Mouse (Mus musculus) midbrain, embryonic 14.5 days (tissue): Measurements from ENCODE around the gene Igf2bp1. TPM values are rescaled to one million over a fixed set of nuclear protein-coding genes. Genes with fewer than 3 reads are reported as not detected.
"Not testable (repeated sequence)": the region's sequence is repeated elsewhere in the genome, so short reads cannot be mapped to it uniquely, and the experiment has no call there.

Experiments used
- ATAC-seq: fragments of 200-750 bp; cut with Nextera tagmentation; 2 replicates; pipeline ENCODE4 v1.8.0; 2017; ENCODE audit warnings: moderate number of reproducible peaks, moderate library complexity; ENCODE audit not compliant: low FRiP score, low TSS enrichment
- DNase-seq: peaks from one replicate; pipeline ENCODE4 v3.0.0-alpha.2; 2015
- H3K27ac ChIP-seq: fragments of 300-500 bp; sonication (generic); replicated peaks from 2 replicates; pipeline ENCODE4 v1.5.1; 2014; ENCODE audit warnings: mild to moderate bottlenecking, low read depth, low read length, moderate library complexity
- H3K27me3 ChIP-seq: fragments of 300-500 bp; sonication (generic); 2 replicates; pipeline ENCODE4 v1.6.1; 2014; ENCODE audit warnings: low read length, control low read depth, mixed read lengths; ENCODE audit not compliant: control insufficient read depth, insufficient read depth
- H3K36me3 ChIP-seq: fragments of 300-500 bp; sonication (generic); 2 replicates; pipeline ENCODE4 v1.6.1; 2014; ENCODE audit warnings: low read length, control low read depth; ENCODE audit not compliant: control insufficient read depth, insufficient read depth
- H3K4me1 ChIP-seq: fragments of 300-500 bp; sonication (generic); 2 replicates; pipeline ENCODE4 v1.6.1; 2014; ENCODE audit warnings: mild to moderate bottlenecking, antibody characterized with exemption, low read length, control low read depth; ENCODE audit not compliant: control insufficient read depth, insufficient read depth
- H3K4me2 ChIP-seq: fragments of 300-500 bp; sonication (generic); 2 replicates; pipeline ENCODE4 v1.6.1; 2014; ENCODE audit warnings: mild to moderate bottlenecking, low read length, moderate library complexity
- H3K4me3 ChIP-seq: fragments of 300-500 bp; sonication (generic); replicated peaks from 2 replicates; pipeline ENCODE4 v1.5.1; 2014; ENCODE audit warnings: low read depth, low read length
- H3K9ac ChIP-seq: fragments of 300-500 bp; sonication (generic); replicated peaks from 2 replicates; pipeline ENCODE4 v1.6.1; 2014; ENCODE audit warnings: mild to moderate bottlenecking, low read length, moderate library complexity
- H3K9me3 ChIP-seq: fragments of 300-500 bp; sonication (generic); 2 replicates; pipeline ENCODE4 v1.6.1; 2016; ENCODE audit warnings: low read length, control low read depth, mixed read lengths; ENCODE audit not compliant: control insufficient read depth
- WGBS: fragments of 180-500 bp; shearing (Covaris S2); extraction: QIAGEN DNeasy Blood & Tissue Kit; methylation state at CpG from one replicate; pipeline ENCODE4 v1.1.7; 2014; 5-methylcytosine and 5-hydroxymethylcytosine counted together
- polyA plus RNA-seq: library from polyadenylated mRNA; unstranded; fragments of >200 nt; fragmentation: Nextera tagmentation; extraction: Ambion mirVana; gene quantifications from 2 replicates; pipeline ENCODE4 v1.2.1, GENCODE M21; 2014

The Igf2bp1 gene
- polyA plus RNA-seq, 1 experiment from 2014 or later: 11.1 TPM

- no peak for DNase-seq
- 96% methylated on average over 5 of the region's 5 CpGs for WGBS
- ATAC-seq: no peak
These were observed 79.8 kb downstream of the Igf2bp1 start for GRCm38 (mm10) chr11:95925976-95926375.

GRCm38 (mm10) chr11:95924215-95924614 is 81.5 kb downstream of the Igf2bp1 start:
- no peak overlapping the region for H3K9ac ChIP-seq
- ATAC-seq (no peak), DNase-seq (no peak)
- no peaks in the 10 kb centered on the region for H3K36me3 ChIP-seq
- H3K27me3 ChIP-seq: no peaks in the 10 kb centered on the region; the same call in 1 of the 2 replicates
- WGBS: 8% methylated on average over 2 of the region's 2 CpGs
- no peaks in the 10 kb centered on the region for H3K9me3 ChIP-seq
- H3K4me3 ChIP-seq: no peak overlapping the region
- no peaks in the 10 kb centered on the region for H3K4me1 ChIP-seq
- H3K4me2 ChIP-seq: no peak overlapping the region
- no peak overlapping the region for H3K27ac ChIP-seq

More at GRCm38 (mm10) chr11:95925976-95926375, 79.8 kb downstream of the Igf2bp1 start:
- H3K27ac ChIP-seq: no peak overlapping the region
- no peaks in the 10 kb centered on the region for H3K9me3 ChIP-seq
- H3K9ac ChIP-seq: no peak overlapping the region
- no peak overlapping the region for H3K4me3 ChIP-seq
- H3K36me3 ChIP-seq: no peaks in the 10 kb centered on the region
- no peaks in the 10 kb centered on the region for H3K4me1 ChIP-seq
- H3K4me2 ChIP-seq: no peak overlapping the region
- no peaks in the 10 kb centered on the region; the same call in 1 of the 2 replicates for H3K27me3 ChIP-seq

- not testable (repeated sequence) for H3K27ac ChIP-seq, ATAC-seq, H3K4me2 ChIP-seq, H3K27me3 ChIP-seq, H3K36me3 ChIP-seq, H3K4me1 ChIP-seq, DNase-seq, H3K9me3 ChIP-seq, H3K9ac ChIP-seq, H3K4me3 ChIP-seq
- under 1% methylated on average over 4 of the region's 6 CpGs for WGBS
These were observed 82.3 kb downstream of the Igf2bp1 start for GRCm38 (mm10) chr11:95923477-95923876.

- Histone ChIP-seq H3K4me2 (no peak overlapping the region), H3K27me3 (peaks cover 9% of the 10 kb centered on the region), H3K4me3 (no peak overlapping the region), H3K36me3 (no peaks in the 10 kb centered on the region), H3K4me1 (no peaks in the 10 kb centered on the region), H3K27ac (no peak overlapping the region), H3K9ac (no peak overlapping the region), H3K9me3 (no peaks in the 10 kb centered on the region)
- no peak for DNase-seq
- 52% methylated on average over 12 of the region's 12 CpGs for WGBS
- ATAC-seq: no peak
These were observed 83.6 kb downstream of the Igf2bp1 start for GRCm38 (mm10) chr11:95921991-95922621.

GRCm38 (mm10) chr11:95916426-95916825 is 89.3 kb downstream of the Igf2bp1 start:
- Histone ChIP-seq H3K27me3 (peaks cover 61% of the 10 kb centered on the region), H3K4me3 (no peak overlapping the region), H3K9me3 (no peaks in the 10 kb centered on the region), H3K27ac (no peak overlapping the region), H3K9ac (no peak overlapping the region), H3K4me2 (no peak overlapping the region), H3K36me3 (no peaks in the 10 kb centered on the region), H3K4me1 (peaks cover 15% of the 10 kb centered on the region; the same call in 1 of the 2 replicates)
- DNase-seq: no peak
- WGBS: 2% methylated on average over 5 of the region's 5 CpGs
- no peak for ATAC-seq

- Histone ChIP-seq H3K9ac (no peak overlapping the region), H3K4me3 (peak overlapping the region; percentile 22), H3K36me3 (no peaks in the 10 kb centered on the region), H3K4me2 (peak overlapping the region; percentile 33), H3K4me1 (peaks cover 15% of the 10 kb centered on the region; the same call in 1 of the 2 replicates), H3K27me3 (peaks cover 71% of the 10 kb centered on the region), H3K9me3 (no peaks in the 10 kb centered on the region), H3K27ac (no peak overlapping the region)
- under 1% methylated on average over 28 of the region's 28 CpGs for WGBS
- ATAC-seq (no peak), DNase-seq (peak; percentile 40)
These were observed 90.6 kb downstream of the Igf2bp1 start for GRCm38 (mm10) chr11:95915006-95915710.

- H3K4me2 ChIP-seq: peak within 1 kb of the TSS; percentile 33
These were observed 91.2 kb downstream of the Igf2bp1 start, which contains the start of gene B4galnt2 for GRCm38 (mm10) chr11:95914571-95914991. Gene B4galnt2, minus strand, starts transcription at chr11:95914891.

GRCm38 (mm10) chr11:95913959-95914566 is 91.7 kb downstream of the Igf2bp1 start:
- Histone ChIP-seq H3K4me1 (peaks cover 15% of the 10 kb centered on the region; the same call in 1 of the 2 replicates), H3K4me2 (peak overlapping the region; percentile 33; the same call in 1 of the 2 replicates), H3K9me3 (no peaks in the 10 kb centered on the region), H3K4me3 (peak overlapping the region; percentile 22), H3K36me3 (no peaks in the 10 kb centered on the region), H3K27me3 (peaks cover 71% of the 10 kb centered on the region), H3K9ac (no peak overlapping the region), H3K27ac (no peak overlapping the region)
- DNase-seq (peak; percentile 6), ATAC-seq (no peak)
- 3% methylated on average over 14 of the region's 14 CpGs for WGBS

More at GRCm38 (mm10) chr11:95914571-95914991, 91.2 kb downstream of the Igf2bp1 start, which contains the start of gene B4galnt2:
- H3K36me3 ChIP-seq: no peaks in the 10 kb centered on the region
- no peaks in the 10 kb centered on the region for H3K9me3 ChIP-seq
- DNase-seq: peak; percentile 44
- no peak for ATAC-seq
- H3K4me3 ChIP-seq: peak within 1 kb of the TSS; percentile 22
- no peak within 1 kb of the TSS for H3K9ac ChIP-seq
- peaks cover 71% of the 10 kb centered on the region for H3K27me3 ChIP-seq
- no peak within 1 kb of the TSS for H3K27ac ChIP-seq
- peaks cover 15% of the 10 kb centered on the region; the same call in 1 of the 2 replicates for H3K4me1 ChIP-seq
- WGBS: under 1% methylated on average over 35 of the region's 35 CpGs
